Mouse (Mus musculus) 3134 (cell line): ENCODE data around the gene Plcb4.
A peak's percentile ranks its signal among the peaks of the same experiment; 100 is the strongest.

Experiments
- DNase-seq: peaks from one replicate; pipeline ENCODE4 v3.0.0-alpha.2; 2011; ENCODE audit warnings: low spot score; ENCODE audit not compliant: insufficient read length; ENCODE audit errors: extremely low read depth

Gene Plcb4

DNA sequence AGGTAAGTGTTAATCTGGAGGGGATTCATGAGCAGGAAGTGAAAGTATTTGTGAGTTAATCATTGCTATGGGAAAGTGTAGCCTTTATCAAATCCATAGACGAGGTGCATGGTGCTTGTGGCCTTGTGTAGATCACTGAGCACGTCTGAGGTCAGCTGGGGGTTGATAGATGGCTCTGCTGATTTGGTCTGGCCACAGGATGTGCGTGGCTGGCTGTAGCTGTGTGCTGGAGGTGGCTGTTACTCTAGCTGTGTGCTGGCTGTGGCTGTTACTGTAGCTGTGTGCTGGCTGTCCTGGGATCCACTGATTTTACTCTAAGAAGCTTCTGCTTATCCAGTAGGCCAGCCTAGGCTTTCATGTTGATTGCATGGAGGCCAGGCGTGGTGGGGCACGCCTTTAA is 91.9 kb downstream of the Plcb4 start:
- no peak for DNase-seq

DNA sequence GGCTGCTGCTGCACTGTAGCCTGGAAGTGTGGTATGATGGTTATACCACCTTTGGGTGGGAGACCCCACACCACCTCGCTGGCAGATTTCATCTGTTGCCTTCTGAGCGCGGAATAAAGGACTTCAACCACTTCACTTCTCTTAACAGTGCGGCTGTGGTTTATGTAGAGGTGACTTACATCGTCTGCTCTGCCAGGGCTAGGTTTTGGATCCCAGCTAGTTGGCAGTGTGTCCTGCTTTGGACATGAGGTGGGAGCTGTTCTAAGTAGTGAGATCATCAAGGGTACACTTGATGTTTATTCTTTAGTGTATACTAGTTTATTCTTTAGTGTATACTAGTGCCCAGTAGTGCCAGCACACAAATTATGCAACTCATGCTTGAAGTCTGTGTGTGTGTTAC is 97.0 kb downstream of the Plcb4 start:
- no peak for DNase-seq

DNA sequence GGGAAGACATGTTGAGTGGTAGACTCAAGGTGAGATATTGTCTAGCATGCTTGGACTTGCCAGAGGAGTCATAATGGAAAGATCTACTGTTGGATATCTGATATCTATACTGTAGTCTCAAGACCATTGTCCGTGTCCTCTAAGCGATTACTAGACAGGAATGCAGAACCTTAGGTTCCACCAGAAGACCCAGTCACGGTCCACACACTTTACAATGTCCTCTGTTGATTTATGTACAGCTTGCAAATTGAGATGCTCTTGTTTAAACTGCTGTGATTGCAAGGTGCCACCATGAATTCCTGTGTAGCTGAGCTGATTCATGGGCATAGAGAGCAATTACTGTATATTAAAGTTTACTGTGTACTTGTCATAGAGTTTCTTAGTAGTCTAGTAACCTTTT is 98.7 kb downstream of the Plcb4 start:
- no peak for DNase-seq

DNA sequence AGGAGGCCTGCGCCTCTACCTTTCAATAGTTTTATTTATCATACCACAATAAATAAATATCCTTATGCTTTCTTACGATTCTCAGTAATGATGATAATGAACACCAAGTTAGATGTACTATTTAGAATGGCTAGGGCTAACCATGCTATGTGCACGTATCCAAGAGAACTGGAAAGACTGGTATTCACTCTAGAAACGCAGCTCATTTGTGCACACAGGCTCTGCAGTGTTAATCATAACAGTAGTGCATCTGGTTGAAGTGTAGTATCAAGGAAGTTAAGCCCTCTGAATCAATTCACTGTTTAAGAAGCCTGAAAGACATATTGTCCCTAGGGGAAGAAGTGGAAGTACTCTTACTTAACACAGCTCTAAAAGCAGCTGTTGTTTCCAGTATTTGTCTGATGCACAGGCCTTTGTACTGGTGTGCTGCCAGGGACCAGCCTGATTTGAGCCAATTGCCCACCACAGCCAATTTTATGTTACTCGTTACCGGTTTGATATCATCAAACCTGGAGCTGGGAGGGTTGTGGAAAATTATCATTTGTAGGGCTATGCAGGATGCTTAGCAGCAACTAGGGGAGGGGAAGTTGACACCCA is 100.8 kb downstream of the Plcb4 start:
- no peak for DNase-seq

DNA sequence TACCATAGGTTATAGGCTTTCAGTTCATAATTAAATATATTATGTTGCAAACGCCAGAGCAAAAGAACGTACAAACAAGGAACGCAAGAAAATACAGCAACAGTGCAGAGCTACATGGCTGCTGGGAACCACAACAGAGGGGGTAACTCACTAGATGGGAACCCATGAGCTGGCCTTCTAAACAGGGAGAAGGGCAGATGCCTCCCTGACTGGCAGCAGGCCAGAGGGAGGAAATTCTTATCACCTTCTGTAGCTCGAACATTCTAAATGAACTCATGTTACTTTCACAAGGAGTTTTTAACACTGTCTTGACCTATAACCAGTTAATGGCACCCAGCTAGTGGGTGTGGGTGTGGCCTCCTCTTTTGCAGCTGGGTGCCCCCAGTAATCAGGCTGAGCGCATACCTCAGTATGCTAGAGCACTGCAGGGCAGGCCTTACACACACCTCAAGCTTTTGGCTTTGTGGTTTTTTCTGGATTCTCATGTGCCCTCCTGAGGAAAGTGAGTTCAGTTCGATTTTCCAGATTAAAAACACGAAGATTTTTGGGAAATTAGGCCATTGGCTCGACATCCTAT is 102.5 kb downstream of the Plcb4 start:
- DNase-seq = no peak

DNA sequence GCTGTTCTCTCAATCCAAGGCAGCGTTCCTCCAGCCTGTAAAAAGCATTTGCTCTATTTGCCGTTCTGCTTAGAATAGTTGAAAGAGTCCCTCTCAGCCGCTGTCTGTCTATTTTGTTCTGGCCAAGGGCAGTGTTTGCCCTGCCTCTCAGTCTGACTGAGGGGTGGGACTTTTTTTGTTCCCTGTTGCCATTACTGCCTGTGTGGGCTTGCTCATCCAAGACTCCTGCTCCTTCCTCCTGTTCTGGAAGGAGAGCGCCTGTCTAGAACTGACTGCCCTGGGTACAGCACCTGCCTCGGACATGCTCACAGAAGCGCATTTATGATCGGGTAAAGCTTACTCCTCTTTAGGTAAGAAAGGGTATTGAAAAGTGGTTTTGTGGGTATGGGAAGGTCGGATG is 105.9 kb downstream of the Plcb4 start:
- no peak for DNase-seq

DNA sequence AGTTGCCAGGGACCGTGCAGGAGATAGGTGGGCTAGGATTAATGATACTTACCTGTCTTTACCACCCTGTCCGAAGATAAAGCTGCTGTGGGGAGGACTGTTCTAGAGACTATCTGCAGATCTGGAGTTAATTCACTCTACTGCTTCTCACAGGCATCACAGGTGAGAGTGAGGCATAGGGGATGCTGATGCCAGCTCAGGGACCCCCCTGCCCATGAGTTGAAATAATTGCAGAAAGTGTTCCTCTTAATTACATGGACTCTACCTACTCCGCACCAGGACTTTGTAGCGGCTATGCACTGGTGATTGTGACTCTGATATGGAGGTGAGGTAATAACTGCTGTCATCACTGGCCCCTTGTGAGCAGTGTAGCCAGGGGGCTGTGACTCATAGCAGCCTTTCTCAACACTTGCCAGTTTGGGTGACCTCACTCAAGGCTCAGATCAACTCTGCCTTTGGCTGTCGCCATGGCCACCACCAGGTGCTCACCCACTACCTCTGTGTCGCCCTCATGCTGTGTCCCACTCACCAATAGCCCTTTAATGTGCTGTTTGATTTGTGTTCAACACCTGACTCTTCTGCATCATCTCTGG is 107.8 kb downstream of the Plcb4 start:
- DNase-seq = peak; percentile 24

DNA sequence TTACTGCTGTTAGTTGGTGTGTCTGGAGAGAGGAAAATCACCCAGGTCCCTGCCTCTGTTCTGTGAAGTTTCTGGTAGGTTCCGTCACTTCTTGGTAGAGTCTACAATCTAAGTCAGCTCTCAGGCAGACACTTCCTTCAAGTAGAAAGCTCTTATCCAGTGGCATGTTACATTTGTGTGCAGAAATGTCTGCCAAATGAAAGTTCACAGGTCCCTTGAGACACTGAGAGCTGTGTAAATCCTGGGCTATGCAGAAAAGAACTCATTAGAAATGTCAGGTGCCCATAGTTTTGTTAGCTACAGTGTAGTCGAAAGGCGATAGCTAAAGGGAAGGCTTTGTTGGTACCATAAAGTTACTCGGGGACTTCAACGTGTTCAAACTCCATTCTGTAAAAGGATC is 108.7 kb downstream of the Plcb4 start:
- DNase-seq = no peak

DNA sequence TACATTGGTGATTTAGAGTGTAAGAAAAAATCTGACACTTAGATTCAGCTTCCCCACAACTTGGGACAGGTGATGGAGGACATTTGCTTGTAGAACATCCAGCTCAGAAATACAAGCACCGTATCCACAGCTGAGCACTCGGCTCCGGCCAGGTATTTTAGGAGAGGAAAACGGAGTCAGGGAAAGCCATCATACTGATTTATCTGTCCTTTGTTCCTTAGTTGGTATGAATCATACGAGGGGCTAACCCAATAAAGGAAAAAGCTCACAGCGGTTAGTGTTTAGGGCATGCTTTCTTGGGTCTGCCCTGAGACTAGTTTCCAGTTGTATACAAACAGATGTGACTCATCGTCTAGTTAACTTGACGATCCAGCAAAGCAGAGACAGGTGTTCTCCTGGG is 110.9 kb downstream of the Plcb4 start:
- no peak for DNase-seq

DNA sequence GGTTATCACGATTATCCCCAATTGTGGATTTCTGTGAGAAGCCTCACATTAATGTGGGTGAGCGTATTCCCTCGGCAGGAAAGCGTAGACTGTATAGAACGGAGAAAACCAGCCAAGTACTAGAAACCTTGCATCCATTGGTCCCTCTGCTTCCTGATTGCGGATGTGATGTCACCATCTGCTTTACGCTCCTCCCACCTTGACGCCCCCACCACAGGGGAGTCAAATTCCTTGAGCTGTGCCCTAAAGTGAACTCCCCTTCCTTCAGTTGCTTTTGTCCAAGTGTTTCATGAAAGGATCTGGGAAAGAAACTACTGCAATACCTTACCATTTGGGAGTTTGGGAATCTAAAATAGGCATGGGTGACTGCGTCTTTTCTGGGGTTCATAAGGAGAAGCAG is 111.4 kb downstream of the Plcb4 start:
- DNase-seq = no peak

DNA sequence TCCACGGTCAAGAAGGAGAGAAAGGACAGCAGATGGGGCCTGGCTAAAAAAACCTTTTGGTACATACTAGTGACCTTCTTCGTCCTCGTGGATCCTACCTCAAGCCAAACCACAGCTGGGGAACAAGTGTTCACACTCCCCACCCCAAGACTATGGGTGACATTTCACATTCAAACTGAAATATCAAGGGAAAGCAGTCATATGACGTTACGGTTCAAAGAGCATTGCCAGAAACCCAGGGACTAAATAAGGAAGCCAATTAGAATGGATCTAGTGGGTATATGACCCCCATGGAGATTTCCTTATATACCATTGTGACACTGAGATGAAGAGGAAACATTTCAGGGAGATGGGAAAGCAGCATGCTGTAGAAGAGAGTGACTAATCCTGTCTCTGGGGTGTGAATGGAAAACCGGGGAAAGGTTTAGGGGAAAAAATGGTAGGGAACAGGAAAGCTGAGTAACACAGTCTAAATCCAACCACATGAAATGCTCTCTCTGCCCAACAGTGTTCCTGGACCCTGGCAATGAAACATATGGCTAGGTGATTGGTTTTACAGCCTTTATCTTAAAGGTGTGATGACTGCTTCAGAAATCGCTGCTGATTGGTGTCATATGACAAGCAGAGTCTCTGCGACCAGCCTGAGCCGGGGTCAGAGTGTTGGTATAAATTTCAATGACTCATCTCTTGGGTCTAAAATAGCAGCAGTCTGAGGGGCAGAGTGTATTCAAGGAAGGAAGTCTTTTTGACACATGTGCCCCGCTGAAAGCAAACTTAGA is 114.6 kb downstream of the Plcb4 start:
- peak; percentile 14 for DNase-seq

DNA sequence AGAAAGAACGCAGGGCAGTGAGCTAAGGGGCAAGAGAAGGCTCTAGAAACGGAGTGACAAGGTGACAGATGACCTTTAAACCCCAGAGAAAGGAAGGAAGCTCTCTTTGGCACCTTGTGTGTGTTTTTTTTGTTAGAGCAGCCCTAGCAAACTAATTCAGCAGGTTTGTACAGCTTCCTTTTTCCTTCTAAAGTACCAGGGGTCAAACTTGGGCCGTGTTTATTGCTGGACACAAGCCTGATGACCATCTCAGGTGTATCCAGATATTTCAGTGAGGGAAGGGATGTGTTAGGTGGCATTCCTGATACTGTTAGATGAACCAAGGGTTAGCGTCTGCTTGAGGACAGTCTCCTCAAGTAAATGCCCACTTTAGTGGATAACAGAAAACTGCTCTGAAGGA is 116.2 kb downstream of the Plcb4 start:
- no peak for DNase-seq

DNA sequence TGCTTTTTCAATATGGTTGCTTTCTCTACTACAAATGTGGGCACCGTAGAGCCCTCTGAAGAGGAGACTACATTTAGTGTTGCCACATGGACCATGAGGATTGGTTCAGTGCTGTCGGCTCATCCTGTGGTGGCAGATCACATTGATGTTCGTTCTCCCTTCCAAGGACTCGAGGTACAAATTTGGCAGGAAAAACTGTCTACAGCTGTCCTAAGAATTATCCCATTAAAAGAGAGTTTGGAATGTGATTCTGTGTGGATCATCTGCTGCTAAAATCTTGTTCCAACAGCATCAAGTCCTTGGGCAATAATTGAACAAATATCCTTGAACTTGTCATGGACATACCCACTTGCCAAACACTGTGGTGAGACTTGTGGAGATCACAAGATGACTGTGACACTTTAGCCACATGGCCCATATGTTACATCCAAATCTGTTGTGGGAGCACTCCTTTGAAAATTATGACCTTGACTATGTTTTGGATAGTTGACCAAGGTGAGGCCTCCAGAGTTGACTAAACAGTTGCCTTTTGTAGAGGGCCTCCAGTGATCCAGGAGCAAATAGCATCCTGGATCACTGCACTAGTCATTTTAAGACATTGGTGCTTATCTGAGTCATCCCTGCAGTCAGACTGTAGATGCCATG is 117.4 kb downstream of the Plcb4 start:
- DNase-seq = no peak

DNA sequence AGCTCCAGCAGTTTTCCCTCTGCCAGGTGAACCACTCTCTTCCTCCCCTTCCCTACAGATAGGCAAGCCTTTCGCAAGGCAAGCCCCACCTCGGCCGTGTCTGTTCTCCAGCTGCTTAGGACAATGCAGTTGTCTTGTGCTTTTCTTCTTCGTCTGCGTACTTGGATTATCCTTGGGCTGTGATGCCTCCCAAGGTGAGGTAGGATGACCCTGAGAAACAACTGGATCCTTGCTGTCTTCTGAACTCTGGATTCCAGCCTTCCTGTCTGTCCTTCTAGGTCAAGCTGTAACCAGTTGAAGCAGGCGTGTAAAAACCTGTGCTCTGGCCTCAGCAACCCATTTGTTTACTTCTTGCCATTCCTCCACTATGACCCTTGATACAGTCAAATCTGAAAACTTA is 122.6 kb downstream of the Plcb4 start:
- DNase-seq = no peak

DNA sequence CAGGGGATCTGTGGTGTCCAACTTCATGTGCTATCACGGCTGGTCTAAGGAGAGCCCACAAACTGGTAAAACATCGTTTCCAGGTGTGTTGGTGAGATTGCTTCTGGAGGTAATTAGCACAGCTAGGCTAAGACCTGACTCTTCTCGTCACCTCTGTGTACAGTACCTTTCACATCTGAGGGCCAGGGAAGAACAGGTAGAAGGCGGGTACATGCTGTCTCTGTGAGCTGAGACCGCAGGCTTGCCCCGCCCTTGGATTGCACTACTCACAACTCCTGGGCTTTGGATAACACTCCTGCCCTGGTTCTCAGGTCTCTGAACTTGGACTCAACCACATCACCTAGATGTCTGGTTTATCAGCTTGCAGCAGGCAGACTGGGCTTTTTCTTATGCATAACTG is 128.6 kb downstream of the Plcb4 start:
- DNase-seq = no peak

DNA sequence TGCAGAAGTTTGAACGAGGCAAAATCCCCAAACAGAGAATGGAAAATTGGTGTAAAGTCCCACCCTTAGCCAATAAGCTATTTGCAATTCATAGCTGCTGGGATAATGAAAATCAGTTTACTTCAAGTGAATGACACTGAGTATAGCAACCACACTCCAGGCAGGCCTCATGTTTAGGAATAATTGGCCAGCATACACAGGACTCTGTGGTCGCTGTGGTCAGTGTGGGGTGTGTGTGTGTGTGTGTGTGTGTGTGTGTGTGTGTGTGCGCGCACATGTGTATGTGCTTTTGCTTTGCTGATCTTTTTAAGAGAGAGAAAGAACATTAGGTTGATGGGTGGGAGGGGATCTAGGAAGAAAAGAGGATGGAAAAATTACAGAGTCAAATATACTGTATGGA is 134.1 kb downstream of the Plcb4 start:
- DNase-seq = no peak

DNA sequence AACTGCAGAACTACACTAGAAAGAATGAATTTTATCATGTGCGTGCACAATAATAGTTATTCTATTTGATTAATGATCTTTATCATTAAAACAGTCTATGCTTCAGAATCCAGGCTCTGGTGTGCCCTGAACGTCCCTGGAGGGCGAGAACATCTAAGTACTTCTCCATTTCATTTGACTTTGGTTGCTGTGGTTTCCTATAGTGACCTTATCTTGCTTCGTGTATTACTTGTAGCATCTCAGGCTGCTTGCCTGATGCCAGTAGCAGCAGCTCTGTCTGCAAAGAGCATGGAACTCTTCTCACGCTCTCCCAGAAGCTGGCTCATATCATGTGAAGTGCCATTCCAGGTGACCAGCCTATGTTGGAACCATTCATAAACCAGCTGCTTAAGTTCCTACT is 137.9 kb downstream of the Plcb4 start:
- no peak for DNase-seq

DNA sequence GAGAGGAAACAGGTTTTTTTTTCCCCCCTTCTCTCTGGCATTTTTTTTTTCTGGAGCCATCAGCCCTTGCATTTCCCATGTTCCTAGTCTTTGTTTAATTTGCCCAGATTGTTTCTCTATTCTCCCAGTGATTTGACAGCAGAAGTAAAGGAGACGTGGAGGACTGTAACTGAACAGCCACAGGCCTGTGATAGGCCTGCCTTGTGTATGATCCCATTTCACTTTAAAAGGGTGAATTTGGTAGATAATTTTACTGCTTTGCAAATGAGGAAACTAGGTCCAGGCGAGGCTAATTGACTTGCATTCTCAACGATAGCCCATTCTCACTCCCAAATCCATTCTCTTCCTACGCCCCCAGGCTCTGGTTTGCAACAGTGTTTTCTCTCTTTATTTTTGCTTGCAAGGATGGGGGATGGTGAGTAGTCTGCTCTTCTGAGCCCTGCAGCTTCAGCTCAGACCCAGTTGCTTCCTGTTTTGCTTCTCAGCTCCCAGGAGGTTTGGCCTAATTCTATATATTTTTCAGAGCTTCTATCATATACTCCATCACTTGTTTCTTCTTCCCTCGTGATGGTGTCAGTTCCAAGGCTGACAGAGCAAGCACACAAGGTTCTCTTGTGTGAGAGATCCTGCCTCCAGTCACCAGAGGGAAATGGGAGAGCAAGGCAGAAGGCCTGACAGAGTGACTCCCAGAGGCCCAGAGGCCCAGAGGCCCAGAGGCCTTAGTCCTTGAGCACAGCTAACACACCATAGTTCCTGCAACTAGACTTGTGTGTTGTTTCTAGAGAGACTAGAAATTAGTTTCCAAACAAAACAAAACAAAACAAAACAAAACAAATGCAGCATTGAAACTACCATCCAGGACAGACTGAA is 139.1 kb downstream of the Plcb4 start:
- no peak for DNase-seq

DNA sequence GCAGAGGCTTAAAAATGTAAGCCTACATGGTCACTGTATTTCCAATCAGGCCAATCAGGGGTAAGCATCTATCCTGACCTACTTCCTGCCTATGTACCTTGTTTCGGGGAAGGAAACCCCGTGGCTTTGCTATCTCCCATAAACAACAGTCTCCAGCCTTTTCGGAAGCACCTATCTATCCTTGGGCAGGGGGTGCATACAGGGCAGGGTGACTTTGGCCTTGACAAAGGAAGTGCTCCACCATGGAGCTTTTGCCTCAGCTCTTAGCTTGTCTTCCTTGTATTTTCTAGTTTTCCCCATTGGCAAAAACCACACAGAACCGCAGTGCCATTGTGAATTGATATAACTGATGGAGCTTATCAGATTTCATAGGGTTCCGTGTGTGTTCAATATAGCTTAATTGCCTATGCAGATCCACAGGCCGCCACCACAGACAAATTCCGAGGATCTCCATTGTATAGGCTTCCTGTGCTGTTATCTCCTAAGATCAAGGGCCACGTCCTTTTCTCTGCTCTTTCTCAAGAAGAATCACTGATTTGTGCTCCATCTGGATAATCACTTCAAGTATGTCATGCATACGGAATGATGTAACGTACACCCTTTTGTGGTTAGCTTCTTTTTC is 140.4 kb downstream of the Plcb4 start:
- DNase-seq = no peak

DNA sequence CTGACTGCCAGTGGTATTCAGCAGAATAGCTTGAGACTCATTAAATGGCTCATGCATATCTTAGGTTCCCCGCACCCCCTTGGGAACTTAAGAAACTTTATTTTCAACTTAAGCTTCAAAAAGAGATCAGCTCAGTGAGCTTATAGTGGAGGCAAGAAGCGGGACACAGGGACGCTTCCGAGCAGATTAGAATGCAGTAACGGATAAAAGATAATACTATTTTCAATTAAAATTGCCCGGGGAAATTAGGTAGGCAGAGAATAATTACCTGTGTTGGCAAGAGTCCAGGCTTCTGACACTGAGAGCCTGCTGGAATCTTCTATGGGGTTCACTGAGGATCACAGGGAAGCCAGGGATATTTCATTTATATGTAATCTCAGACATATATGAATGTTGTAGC is 141.6 kb downstream of the Plcb4 start:
- DNase-seq = no peak
